Mouse (Mus musculus) left cerebral cortex, postnatal 4 days (tissue): ENCODE results near the gene BC004004. TPM values are rescaled to one million over a fixed set of nuclear protein-coding genes. Genes with fewer than 3 reads are reported as not detected.
"Not testable (repeated sequence)": the region's sequence is repeated elsewhere in the genome, so short reads cannot be mapped to it uniquely, and the experiment has no call there.

Source experiments
- DNase-seq: peaks from one replicate; pipeline ENCODE4 v3.0.0-alpha.2; 2022
- intact Hi-C: fragments of 180-260 bp; cut with DNase I; formaldehyde crosslinking; loops from one replicate; pipeline ENCODE4 v1.15.1; 2025
- total RNA-seq, 2 experiments: library from RNA; stranded (reverse); gene quantifications; 2 replicates each; pipeline ENCODE4 v1.2.3; 2021

Gene BC004004
- total RNA-seq, 2 experiments from 2014 or later = 102 to 107 TPM

DNA sequence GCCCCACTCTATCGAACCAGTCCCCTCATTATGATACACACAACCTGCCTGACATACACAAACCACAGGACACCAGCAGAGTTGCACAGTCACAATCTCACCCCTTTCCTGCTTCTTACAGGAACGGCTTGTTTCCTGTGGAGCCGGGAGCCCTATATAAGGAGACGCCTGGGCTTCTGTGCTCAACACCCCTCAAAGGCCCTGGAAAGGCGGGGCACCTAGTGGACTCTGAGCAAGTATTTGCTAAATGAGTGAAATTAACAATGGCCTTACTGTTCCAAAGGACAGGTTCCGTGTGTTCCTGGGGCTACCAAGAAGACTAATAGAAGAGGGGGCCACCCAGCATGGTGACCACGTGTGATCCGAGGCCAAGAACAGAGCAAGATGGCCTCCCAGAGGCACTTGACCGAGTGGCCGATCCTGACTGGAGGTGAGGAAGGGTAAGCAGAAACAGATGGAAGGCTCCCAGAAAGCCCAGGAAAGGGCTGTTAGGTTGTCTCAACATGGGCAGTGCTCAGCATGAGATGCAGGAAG is 10.5 kb upstream of the BC004004 start:
- DNase-seq = no peak
- intact Hi-C loops = loop anchor here (10.0 kb wide), 1 partner anchor 257 kb away; no protein-coding TSS in a partner anchor

- intact Hi-C loops = loop anchor here (10.0 kb wide), 1 partner anchor 256 kb away; no protein-coding TSS in a partner anchor
These were observed 9.7 kb upstream of the BC004004 start for GRCm38 (mm10) chr17:29258921-29259320.

GRCm38 (mm10) chr17:29259489-29259888 is 9.1 kb upstream of the BC004004 start:
- peak; percentile 85 for DNase-seq
- intact Hi-C loops = loop anchor here (10.0 kb wide), 1 partner anchor 255 kb away; no protein-coding TSS in a partner anchor

More at GRCm38 (mm10) chr17:29258921-29259320, 9.7 kb upstream of the BC004004 start:
- no peak for DNase-seq

- intact Hi-C loops = no loop called here
These were observed 8.1 kb upstream of the BC004004 start for GRCm38 (mm10) chr17:29260501-29260900.

DNA sequence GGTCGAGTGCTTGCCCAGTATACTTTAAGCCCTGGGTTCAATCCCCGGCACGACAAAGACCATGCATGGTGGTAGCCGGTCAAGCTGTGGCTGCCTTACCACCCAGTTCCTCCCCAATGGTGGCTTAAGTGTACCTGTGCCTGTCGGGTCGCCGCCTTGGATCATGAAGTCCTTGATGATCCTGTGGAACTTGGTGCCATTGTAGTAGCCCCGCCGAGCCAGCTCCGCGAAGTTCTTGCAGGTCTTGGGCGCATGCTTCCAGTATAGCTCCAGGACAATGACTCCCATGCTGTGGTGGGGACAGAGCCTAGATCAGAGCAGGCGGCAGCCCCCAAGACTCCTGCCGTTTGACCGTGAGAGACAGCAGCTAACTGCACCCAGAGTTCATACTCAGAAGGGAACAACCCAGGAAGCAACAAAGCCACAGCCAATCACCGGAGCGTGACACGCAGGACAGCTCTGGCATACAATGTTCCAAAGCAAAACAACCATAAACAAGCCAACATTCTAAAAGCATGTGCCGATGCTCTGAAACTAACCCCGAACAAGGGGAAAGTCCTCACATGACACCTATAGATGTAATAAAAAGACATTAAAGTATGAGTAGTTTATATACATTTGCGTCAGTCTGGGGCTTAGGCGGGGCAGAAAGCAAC is 6.9 kb upstream of the BC004004 start:
- intact Hi-C loops = no loop called here
- no peak for DNase-seq

More at GRCm38 (mm10) chr17:29260501-29260900, 8.1 kb upstream of the BC004004 start:
- DNase-seq = no peak

- DNase-seq = no peak
- intact Hi-C loops = no loop called here
These were observed 6.3 kb upstream of the BC004004 start for GRCm38 (mm10) chr17:29262259-29262649.

DNA sequence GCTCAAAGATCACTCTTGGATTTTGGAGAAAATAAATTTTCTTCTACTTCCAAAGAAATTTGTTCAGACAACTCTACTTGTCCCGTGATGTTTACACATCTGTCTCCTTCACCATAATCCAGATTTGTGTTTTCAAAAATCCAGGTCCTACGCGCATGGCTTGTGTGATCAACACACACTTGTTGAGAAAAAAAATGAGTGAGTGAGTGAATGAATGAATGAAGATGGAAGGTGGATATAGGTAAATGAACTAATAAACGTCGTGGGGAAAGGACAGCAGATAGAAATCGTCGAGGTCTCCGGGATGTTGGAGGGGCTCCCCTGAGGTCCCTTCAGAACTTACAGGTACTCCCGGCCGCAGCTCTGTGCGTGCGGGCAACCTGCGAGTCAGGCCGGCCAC is 5.2 kb upstream of the BC004004 start:
- DNase-seq = no peak
- intact Hi-C loops = no loop called here

GRCm38 (mm10) chr17:29263840-29264633 is 4.6 kb upstream of the BC004004 start, which contains the start of gene Ppil1:
Gene Ppil1 (minus strand): TSS chr17:29264186.
- intact Hi-C loops = no loop called here
- DNase-seq = peak; percentile 82

DNA sequence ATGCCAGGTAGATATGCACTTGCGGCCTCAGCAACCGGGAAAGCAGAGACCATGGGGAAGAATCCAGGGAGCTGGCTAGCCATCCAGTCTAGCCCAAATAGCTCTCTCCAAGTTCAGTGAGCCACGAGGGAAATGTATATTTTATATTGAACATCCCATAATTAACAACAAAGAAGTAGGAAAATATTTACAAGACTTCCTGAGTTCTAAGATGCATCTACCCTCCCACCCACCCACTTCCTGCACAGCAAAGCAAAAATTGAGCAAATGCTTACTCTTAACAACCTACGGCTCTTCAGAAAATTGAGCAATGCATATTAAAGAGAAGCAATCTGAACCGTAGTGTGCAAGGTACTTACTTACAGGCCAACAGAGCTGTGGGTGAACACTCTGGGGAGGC is 3.8 kb upstream of the BC004004 start:
- DNase-seq = no peak
- intact Hi-C loops = loop anchor here (5.0 kb wide), 1 partner anchor 83 kb away; the partner anchor contains the start of gene Mtch1

DNA sequence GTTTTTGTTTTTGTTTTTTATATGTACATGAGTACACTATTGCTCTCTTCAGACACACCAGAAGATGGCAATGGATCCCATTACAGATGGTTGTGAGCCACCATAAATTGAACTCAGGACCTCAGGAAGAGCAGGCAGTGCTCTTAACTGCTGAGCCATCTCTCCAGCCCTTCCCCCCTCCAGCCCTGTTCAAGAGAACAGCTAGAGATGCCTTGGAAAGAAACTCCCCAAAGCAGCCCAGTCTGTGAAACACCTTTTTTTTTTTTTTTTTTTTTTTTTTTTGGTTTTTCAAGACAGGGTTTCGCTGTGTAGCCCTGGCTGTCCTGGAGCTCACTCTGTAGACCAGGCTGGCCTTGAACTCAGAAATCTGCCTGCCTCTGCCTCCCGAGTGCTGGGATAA is 1.5 kb upstream of the BC004004 start:
- not testable (repeated sequence) for DNase-seq
- intact Hi-C loops = loop anchor here (5.0 kb wide), 1 partner anchor 80 kb away; the partner anchor contains the start of gene Mtch1

DNA sequence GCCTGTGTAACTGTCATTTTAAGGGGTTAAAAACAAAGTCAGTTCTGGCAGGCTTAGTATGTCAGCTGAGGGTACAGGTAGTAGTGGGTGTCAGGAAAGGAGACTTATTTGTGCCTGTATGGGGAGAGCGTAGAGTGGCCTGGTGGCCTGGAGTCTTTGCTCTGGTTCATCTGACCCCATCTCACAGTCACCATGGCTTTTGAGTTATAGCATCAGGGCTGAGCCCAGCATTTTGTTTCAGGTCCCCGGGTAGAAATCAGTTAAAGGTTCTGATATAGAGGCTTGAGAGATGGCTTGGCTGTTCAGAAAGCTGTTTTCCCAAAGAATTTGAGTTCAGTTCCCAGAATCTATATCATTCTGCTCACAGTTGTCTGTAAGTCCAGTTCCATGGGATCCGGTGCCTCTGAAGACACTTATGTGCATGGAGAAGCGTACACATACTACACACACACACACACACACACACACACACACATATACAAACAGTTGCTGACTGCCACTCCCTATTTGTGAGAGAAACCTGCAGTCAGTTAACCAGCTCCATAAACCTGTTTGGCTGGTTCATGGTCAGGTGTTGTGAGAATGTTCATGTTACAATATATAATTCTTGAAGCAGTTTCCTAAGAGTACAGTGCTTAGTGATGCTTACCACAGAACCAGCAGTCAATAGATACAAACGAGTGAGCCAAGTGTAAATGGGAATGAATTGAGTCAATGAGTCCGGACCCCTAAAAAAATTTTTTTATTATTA is 482 bp upstream of the BC004004 start:
- intact Hi-C loops = loop anchor here (5.0 kb wide), 1 partner anchor 79 kb away; the partner anchor contains the start of gene Mtch1
- DNase-seq = no peak

DNA sequence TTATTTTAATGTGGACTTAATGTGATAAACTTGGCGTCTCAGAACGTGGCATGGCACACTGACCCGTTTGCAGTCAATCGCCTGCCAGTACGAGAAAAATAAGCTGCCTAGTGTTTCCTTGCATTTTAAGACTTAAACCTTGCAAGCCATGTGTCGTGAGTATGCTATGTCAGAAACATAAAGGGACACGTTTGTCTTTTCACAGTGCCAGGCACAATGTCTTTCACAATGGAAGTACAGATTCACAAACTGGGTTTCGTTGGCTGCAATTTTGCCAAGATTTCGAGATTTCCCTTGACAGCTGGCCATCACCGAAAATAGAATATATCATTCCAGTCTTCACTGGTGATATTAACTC is 740 bp downstream of the BC004004 start:
- intact Hi-C loops = loop anchor here (5.0 kb wide), 1 partner anchor 78 kb away; the partner anchor contains the start of gene Mtch1
- DNase-seq = no peak

DNA sequence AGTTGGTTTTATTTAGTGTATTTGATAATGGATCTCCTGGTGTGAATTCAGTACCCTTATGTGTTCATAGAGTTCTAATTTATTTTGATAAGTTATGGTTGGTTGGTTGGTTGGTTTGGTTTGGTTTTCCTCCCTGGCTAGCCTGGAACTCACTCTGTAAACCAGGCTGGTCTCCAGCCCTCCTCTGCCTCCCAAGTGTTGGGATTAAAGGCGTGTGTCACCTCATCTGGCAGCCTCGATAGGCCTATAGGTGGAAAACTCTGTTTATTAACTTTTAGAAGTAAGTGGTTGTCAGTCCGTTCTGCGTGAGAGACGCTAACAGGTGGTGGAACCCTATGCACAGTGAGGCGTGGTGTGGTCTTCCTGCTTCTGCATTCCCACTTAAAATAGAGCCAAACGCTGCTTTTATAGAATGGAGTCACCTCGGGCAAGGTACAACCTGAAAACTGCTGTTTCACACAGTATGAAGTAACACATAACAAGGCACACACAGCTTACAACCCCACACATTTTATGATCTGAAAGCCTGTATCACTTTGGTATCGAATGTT is 1.6 kb downstream of the BC004004 start:
- intact Hi-C loops = no loop called here
- DNase-seq = no peak

DNA sequence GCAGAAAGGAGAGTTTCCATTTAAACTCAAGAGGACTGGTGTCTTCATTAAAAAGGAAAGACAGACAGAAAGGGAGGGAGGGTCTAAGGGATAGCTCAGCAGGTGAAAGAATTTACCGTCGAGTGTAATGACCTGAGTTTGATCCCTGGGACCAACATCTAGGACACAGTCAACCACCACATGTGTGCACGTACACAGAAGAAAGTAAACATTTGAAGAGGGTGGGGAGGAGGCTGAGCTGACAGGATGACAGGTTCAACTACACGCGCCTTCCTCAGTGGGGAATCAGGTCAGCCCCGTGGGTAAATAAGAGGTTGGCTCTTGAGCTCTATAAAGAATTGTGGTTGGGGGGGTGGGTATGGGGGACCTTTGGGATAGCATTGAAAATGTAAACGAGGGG is 4.6 kb downstream of the BC004004 start:
- DNase-seq = no peak
- intact Hi-C loops = no loop called here

- intact Hi-C loops = no loop called here
- no peak for DNase-seq
These were observed 5.3 kb downstream of the BC004004 start for GRCm38 (mm10) chr17:29273889-29274288.

DNA sequence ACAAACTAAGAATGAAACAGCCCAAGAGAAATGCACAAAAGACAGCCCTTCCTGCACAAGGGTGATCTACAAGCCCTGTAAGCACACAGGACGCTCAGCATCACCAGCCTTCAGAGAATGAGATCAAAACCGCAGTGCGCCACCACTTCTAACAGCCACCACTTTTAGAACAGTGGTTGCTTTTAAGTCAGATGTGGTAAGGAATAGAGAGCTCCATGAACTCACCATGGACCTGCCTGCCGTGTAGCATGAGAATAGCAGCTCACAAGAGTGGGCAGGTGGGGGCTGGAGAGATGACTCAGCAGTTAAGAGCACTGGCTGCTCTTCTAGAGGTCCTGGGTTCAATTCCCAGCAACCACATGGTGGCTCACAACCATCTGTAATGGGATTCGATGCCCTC is 11.8 kb downstream of the BC004004 start:
- no peak for DNase-seq
- intact Hi-C loops = no loop called here

GRCm38 (mm10) chr17:29281541-29281940 is 13.0 kb downstream of the BC004004 start:
- intact Hi-C loops = no loop called here
- DNase-seq = no peak

GRCm38 (mm10) chr17:29282216-29282952 is 13.8 kb downstream of the BC004004 start:
- intact Hi-C loops = no loop called here
- no peak for DNase-seq

DNA sequence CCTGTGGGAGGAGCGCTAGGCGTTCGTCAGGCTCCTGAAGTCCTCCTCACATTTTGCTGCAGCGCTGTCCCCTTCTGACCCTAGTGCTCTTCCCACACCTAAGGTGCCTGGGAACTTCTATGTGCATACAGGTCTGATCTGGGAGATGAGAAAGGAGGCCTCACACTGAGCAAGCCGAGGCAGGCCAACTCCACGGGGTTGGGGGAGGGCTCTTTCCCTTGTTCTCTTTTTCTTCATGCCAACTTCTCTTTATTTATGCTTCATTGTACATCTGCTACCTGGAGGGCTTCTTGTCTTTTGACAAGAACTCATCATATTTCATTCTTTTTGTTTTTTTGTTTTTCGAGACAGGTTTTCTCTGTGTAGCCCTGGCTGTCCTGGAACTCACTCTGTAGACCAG is 23.2 kb downstream of the BC004004 start:
- intact Hi-C loops = no loop called here

DNA sequence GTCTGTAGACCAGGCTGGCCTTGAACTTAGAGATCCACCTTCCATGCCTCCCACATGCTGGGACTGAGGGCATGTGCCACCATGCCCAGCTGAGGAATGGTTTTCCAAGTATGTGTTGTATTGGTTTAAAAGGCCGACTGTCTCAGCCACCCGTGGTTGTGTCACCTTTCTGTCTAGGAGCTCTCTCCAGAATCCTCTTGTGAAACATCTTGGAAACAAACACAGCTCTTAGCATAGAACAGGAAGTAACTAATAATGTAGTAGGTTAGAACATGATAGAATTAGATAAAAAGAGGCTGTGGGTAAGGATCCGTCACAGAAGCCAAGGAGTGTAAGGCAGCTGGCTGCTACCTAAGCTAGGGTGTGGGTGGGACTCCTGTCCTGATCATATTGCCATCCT is 24.4 kb downstream of the BC004004 start:
- DNase-seq = no peak
- intact Hi-C loops = no loop called here

More for the DNA sequence above, 23.2 kb downstream of the BC004004 start:
- DNase-seq = no peak
